Mouse (Mus musculus): ENCODE measurements around the gene Mob4.
A peak's percentile ranks its signal among the peaks of the same experiment; 100 is the strongest.
"Not testable (repeated sequence)": the region's sequence is repeated elsewhere in the genome, so short reads cannot be mapped to it uniquely, and the experiment has no call there.

Mob4 gene

DNA sequence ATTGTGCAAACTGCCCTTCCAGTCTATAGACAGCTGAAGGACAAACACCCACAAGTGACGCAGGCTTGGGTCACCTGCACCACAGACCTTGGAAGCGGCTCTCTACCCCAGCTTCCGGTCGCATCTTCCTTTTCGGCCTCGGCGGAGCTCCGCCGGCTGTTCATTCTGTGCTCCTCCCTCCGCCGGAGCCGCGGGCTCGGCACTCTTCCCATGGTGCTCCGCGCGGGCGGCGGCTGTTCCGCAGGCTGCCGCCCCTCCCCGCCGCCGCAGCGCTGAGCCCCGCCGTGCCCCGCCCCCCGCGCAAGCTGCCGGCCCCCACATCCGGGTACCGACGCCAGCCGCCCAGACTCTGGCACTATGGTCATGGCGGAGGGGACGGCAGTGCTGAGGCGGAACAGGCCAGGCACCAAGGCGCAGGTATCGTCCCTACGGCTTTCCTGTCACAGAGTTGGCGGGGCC is at the start of gene Mob4:
Gene Mob4, plus strand, starts transcription at position 289 of the 459 bp plus-strand sequence.
- peak; percentile 93 to 98 for DNase-seq

DNA sequence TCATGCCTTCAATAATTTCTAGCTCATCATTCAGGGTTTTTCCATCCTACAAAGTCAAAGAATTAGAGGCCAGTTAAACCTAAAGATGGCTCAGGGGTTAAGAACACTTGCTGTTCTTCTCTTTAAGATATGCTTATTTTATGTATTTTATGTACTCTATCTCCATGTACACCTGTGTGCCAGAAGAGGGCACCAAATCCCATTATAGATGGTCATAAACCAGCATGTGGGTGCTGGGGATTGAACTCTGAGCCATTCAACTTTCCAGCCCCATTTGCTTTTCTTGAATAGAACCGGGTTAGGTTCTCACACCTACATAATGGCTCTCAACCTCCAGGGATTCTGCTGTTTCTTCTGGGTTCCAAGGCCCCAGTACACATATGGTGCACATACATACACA is 48.9 kb upstream of the Mob4 start:
- no peak for DNase-seq

GRCm38 (mm10) chr1:55085781-55086366 is 45.2 kb upstream of the Mob4 start:
- no peak for DNase-seq

DNA sequence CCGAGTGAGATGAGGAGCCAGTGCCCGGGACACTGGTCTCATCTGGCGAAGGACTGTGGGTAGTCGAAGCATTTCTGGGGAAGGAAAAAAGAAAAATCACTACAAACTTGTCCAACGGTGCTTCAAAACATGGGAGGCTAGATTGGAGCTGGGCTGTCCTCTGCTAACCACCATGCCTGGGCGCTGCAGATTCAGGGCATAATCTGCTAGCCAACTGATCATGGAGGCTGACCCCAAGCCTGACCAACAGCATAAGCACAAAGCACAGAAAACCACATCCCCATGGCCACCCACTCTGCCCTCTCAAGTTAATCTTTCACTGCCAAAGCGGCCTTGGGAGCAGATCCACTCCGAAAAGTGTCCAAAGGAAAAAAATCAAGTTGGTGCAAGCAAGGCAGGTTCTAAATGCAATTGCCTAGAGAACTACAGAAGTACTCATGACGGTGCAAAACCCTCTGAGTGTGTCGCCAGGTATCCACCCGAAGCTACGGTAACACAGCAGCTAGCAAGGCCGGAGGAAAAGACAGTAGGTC is 44.1 kb upstream of the Mob4 start:
- peak; percentile 69 to 77 for DNase-seq

DNA sequence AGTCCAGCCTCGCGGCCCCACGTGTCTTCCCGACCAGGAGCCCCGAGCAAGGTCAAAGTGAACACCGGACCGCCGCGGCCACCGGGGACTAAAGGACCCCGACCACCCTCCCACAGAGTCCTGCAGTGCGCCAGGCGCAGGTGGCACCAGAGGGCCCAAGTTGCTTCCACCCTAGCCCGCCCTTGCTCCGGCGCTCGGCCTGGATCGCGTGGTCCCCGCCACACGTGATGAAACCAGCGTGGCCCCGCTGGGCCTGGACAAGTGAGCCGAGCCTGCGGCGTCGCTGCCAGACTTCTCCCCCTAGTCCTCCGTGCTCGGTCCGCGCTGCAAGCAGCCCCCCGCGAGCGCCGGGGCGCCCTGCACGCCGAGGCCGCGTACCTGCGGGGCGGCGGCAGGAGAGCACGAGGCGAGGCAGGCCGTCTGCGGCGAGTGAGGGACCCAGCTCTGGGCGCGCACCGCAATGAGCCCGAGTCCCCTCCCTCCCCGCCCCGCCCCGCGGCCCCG is 43.6 kb upstream of the Mob4 start:
- DNase-seq = no peak

GRCm38 (mm10) chr1:55087932-55088610 is 43.0 kb upstream of the Mob4 start, which contains the start of the genes Hspe1 and Hspd1:
TSS of gene Hspe1 (plus strand) at chr1:55088132.
TSS of gene Hspd1 (minus strand) at chr1:55088243.
- DNase-seq = peak; percentile 99

DNA sequence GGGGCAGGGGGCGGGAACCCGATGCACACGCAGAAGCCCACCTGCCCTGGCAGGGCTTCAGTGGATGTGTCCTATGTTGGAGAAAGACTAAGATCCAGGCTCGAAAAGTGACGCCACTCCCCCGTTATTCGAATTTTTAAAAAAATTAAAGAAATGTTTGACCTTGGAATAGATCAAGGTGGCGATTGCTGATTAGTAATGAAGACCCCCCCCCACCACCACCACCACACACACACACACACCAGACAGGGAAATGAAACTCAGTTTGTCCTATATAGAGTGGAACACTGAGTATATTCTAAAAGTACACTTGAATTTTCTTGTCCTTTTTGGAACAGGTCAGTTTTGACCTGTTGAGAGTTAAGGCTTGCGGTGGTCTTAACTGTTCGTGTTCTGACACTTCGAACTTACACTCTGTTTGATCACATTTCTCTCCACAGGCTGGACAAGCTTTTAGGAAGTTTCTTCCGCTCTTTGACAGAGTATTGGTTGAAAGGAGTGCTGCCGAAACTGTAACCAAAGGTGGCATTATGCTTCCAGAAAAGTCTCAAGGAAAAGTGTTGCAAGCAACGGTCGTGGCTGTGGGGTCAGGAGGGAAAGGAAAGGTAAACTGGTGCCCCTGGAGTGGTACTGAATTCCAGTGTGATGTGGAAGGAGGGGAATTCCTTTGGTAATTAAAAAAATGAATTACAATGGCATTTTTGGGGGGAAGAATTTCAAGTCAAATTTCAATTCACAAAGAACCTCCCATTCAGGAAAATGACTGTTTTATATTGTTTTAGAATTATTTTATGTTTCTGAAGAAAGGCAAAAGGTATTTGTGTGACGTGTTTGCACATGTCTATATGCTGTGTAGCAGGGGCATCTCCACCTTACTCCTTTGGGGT is 42.2 kb upstream of the Mob4 start:
- DNase-seq = no peak

- peak in 1 of 2 experiments; percentile 14 for DNase-seq
These were observed 41.5 kb upstream of the Mob4 start for GRCm38 (mm10) chr1:55089498-55090064.

GRCm38 (mm10) chr1:55092056-55092455 is 39.0 kb upstream of the Mob4 start:
- no peak for DNase-seq

DNA sequence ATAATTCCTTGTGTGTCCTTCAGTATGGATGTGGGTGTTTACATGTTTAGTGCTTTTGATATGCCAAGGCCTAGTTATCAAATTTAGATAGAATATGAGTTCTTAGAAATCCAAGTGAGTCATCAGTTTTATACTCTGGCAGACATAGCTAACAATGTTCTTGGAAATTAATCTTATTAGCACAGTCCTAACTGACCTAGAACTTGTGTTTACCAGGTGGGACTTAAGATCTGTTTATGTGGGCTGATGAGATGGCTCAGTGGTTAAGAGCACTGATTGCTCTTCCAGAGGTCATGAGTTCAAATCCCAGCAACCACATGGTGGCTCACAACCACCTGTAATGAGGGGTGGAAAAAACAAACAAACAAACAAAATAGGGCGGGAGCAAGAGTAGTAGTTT is 38.6 kb upstream of the Mob4 start:
- no peak for DNase-seq

DNA sequence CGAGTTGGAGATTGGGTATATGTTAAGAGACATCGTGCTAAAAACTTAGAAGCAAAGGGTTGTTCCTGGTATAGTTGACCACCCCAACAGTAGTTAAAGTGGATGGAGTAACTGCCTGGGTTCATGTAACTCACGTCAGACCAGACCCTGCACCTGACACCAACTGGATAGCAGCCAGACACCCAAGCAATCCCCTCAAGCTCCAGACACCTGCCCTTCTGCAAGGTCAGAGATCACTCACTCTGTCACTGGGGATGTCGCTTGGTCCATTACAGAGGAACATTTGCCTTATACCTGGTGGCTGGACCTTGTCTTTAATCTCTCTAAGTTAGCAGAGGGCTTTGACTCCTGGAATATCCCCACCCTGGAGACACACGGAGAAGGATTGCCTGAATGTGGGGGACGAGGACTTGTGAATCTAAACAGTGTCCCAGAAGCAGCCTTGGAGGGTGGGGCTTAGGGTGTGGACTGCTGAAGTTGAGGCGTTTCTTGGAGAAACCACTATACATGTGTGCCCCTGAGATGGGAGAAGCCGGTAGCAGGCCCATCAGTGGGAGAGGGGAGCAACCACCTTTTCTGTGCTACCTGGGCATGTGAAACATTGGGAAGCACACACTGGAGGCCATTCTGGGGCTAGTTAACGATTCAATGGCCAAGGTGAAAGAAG is 24.0 kb upstream of the Mob4 start:
- DNase-seq = no peak

DNA sequence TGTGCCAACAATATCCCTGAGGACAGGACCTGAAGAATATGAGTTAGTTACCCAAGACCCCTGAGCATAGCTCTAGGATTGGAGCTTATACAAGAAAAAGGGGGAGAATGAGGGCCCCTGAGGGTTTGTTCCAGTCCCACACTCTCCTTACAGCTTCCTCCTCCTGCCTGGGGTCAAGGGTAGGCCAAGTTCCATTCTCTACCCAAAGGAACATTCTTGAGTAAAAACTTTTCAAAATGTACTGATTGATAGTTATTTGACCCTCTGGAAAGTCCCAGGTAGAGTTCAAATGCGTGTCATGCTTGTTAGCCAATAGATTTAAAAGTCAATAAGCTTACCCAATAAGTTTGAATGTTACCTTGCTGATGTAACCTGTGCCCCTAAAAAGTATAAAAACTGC is 23.4 kb upstream of the Mob4 start:
- DNase-seq = no peak

- DNase-seq = no peak
These were observed 22.6 kb upstream of the Mob4 start for GRCm38 (mm10) chr1:55108473-55108872.

DNA sequence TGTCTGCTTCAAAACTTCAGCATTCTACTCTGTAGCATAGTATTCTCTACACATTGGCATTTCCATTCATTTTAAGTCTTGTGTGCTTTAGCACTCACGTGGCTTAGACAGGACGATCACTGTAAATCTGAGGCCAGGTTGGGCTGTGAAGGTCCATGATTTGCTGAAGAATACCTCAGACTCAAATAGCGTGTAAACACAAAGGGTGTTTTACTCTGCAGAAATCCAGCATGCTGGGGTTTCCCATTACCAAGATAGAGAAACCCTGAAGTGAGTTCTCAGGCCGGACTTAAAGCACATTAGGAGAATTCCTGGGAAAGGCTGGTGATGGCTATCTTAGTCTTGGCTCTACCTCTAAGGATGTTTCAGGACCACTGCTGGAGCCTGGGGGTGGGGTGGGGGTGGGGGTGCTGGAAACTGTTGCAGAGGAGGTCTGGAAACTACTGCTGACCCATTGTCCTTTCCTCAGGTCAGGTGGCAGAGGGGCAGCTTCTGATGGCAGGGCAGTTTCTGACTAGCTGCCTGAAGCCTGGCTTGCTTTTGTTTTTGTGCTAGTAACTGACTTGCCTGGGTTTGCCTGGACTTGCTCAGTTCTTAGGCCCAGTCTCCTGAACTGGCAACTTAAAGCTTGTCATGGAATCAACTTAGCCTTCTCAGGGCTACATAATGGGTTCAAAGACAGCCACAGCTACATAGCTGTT is 21.8 kb upstream of the Mob4 start:
- no peak for DNase-seq

DNA sequence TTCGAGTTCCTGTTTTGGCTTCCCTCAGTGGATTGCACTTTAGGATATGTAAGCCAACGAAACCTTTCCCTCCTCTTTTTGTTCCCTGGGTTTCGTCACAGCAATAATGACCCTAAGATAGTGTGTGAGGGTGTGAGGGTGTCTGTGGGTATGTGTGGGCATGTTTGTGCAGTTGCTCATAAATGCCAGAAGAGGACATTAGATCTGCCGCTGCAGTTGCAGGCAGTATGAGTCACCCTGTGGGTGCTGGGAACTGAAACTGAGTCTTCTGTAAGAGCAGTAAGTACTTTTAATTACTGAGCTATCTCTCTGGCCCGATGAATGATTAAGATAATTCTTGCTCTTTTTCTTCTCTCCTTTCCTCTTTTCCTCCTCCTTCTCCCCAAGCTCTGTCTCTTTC is 8.0 kb upstream of the Mob4 start:
- DNase-seq = no peak

DNA sequence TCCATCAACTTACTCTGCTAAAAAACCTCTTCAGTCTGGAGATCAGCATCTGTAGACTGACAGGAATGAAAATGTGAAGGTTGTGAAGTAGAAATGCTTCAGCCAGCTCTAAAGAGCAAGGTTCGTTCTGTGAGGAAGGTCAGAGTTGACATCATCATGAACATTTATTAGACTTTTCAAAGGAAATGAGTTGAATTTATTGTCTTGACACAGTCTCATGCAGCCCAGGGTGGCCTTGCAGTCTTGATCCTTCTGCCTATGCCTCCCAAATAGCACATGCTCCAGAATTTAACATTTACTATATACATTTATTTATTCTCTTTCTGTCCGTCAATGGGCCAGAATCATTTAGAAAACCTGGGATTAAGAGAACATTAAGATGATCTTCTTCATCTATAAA is 7.5 kb upstream of the Mob4 start:
- DNase-seq = no peak

DNA sequence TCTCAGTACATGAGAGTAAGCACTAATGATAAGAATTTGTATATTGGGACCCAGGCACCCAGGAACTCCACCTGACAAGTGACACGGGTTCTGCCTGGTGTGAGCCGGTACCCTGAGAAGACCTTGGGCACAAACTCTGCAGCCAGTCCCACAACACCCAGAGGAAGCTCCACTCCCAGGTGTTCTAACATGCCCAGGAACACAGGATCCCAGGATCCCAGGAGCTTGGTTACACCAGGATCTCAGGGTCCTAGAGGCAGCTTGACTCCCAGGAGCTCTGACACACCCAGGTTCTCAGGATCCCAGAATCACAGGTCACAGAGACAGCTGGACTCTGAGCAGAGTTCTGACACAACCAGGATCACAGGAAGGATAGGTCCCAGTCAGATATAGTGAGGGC is 6.9 kb upstream of the Mob4 start:
- not testable (repeated sequence) for DNase-seq

DNA sequence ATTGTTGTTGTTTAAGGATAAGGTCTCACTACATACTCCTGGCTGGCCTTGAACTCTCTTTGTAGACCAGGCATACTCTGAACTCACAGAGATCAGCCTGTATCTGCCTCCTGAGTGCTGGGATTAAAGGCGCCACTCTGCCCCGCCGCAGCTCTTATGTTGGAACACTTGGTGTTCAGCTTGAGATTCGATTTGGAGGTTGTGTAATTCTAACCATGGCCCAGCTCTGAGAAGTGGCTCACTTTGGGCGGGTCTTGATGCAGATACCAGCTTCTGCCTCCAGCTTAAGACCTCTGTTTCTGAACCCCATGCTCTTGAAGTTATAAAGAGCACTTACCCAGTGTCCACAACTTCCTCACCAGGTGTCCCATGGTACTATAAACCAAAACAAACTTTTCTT is 1.3 kb upstream of the Mob4 start:
- no peak for DNase-seq

DNA sequence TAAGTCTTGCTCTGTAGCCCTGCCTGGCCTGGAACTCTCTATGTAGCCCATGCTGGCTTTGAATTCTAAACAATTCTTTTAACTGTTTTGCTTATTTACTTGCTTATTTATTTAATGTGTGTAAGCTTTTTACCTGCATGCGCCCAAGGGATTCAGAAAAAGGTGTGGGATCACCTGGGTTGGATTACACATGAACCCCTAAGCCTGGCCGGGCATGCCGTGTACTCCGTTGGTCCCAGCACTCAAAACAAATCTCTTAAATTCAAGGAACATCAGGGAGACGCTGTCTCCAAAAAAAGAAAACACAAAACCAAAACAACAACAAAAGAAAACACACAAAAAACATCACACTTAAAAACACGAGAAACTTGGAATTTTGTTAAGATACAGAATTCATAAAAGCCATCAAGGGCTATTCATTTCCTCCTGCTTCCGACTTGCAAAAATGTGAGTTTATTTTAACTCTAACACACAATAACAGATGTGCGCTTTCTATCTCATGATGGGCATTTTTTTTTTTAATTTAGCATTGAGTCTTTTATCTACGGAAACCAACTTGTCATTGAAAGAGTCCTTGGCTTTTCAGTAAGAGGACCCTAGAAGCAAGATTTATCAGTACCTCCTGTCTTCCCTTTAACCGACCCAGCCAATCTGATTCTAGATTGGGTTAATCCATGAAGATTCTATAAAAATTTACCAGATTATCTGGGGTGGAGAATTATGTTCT is 678 bp upstream of the Mob4 start:
- no peak for DNase-seq

DNA sequence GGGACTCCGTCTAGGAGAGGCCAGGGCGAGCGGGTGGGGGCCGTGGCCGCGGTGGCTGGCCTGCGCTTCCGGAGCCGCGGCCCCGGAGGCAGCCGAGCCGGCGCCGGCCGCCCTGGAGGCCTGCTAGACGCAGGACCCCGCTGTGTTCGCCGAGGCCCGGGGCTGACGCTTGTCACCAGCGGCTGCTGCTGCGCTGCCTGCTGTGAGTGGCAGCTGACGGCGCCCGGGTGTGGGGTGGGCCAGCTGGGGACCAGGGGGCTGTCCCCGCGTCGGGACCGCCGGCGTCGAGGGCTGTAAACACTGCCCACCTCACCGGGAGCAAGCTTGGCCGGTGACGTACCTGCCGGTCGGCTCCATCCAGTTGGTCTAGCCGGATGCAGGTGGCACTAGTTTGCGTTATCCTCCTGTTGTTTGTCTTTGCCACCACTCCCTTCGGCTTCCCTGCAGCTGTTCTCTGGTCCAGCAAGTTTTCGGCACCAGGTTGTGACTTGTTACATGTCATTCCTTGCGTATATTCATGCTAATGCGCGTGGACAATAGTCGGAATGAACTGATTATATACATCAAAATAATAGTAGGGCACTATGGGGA is 488 bp downstream of the Mob4 start:
- peak in 1 of 2 experiments; percentile 36 for DNase-seq

All from kidney, postnatal 36 days (tissue).